Mouse (Mus musculus) liver, embryonic 12.5 days (tissue): Measurements from ENCODE around the gene Spp2. TPM values are rescaled to one million over a fixed set of nuclear protein-coding genes. Genes with fewer than 3 reads are reported as not detected.
A peak's percentile ranks its signal among the peaks of the same experiment; 100 is the strongest.

Experiments used
- ATAC-seq: fragments of 200-750 bp; cut with Nextera tagmentation; 2 replicates; pipeline ENCODE4 v1.8.0; 2017; ENCODE audit warnings: moderate number of reproducible peaks, mild to moderate bottlenecking, moderate library complexity
- H3K27ac ChIP-seq: fragments of 300-500 bp; sonication (generic); 2 replicates; pipeline ENCODE4 v1.5.1; 2016; ENCODE audit warnings: mild to moderate bottlenecking
- H3K27me3 ChIP-seq: fragments of 300-500 bp; sonication (generic); replicated peaks from 2 replicates; pipeline ENCODE4 v1.6.1; 2016; ENCODE audit warnings: mild to moderate bottlenecking, moderate library complexity
- H3K36me3 ChIP-seq: fragments of 300-500 bp; sonication (generic); 2 replicates; pipeline ENCODE4 v1.6.1; 2016; ENCODE audit warnings: mild to moderate bottlenecking, moderate library complexity
- H3K4me1 ChIP-seq: fragments of 300-500 bp; sonication (generic); 2 replicates; pipeline ENCODE4 v1.6.1; 2016
- H3K4me2 ChIP-seq: fragments of 300-500 bp; sonication (generic); 2 replicates; pipeline ENCODE4 v1.6.1; 2016; ENCODE audit warnings: mild to moderate bottlenecking, moderate library complexity
- H3K4me3 ChIP-seq: fragments of 300-500 bp; sonication (generic); 2 replicates; pipeline ENCODE4 v1.5.1; 2016; ENCODE audit warnings: mild to moderate bottlenecking, moderate library complexity
- H3K9ac ChIP-seq: fragments of 300-500 bp; sonication (generic); 2 replicates; pipeline ENCODE4 v1.6.1; 2016; ENCODE audit warnings: mild to moderate bottlenecking, moderate library complexity
- H3K9me3 ChIP-seq: fragments of 300-500 bp; sonication (generic); replicated peaks from 2 replicates; pipeline ENCODE4 v1.6.1; 2016; ENCODE audit warnings: mild to moderate bottlenecking, moderate library complexity
- WGBS: fragments of 180-500 bp; shearing (Covaris S2); methylation state at CpG from one replicate; pipeline ENCODE4 v1.1.7; 2016; ENCODE audit not compliant: insufficient replicate concordance; 5-methylcytosine and 5-hydroxymethylcytosine counted together
- polyA plus RNA-seq: library from polyadenylated mRNA; unstranded; fragments of >200 nt; fragmentation: Nextera tagmentation; extraction: Ambion mirVana; gene quantifications from 2 replicates; pipeline ENCODE4 v1.2.1, GENCODE M21; 2016

Gene Spp2
- polyA plus RNA-seq: 105 and 113 TPM in 2 replicates

DNA sequence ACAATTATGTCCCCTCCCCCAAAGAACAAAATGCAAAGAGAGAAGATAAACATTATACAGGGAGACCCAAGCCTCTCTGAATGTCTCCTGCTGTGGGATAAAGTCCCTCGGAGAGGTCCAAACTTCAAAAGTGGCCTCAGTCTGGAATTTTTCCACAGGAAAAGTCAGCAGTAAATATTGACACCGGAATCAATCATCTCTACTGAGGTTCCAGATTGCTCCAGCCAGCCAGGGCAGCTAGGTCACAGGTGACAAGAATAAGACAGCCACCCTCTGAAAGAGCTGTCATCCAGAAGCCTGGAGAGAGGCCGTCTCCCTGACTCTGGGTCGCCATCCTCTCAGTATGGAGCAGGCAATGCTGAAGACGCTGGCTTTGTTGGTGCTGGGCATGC, at the start of gene Spp2:
TSS of gene Spp2 (plus strand) at position 155 of the 392 bp plus-strand sequence.
- no peaks in the 10 kb centered on the region for H3K36me3 ChIP-seq
- peak within 1 kb of the TSS; percentile 57 for H3K27ac ChIP-seq
- ATAC-seq: peak; percentile 59
- no peak within 1 kb of the TSS for H3K9ac ChIP-seq
- H3K4me2 ChIP-seq: peak within 1 kb of the TSS; percentile 15
- H3K27me3 ChIP-seq: no peaks in the 10 kb centered on the region
- H3K4me3 ChIP-seq: peak within 1 kb of the TSS; percentile 9; the same call in 1 of the 2 replicates
- WGBS: 51% methylated on average over 5 of the region's 5 CpGs
- H3K4me1 ChIP-seq: no peaks in the 10 kb centered on the region
- H3K9me3 ChIP-seq: no peaks in the 10 kb centered on the region

DNA sequence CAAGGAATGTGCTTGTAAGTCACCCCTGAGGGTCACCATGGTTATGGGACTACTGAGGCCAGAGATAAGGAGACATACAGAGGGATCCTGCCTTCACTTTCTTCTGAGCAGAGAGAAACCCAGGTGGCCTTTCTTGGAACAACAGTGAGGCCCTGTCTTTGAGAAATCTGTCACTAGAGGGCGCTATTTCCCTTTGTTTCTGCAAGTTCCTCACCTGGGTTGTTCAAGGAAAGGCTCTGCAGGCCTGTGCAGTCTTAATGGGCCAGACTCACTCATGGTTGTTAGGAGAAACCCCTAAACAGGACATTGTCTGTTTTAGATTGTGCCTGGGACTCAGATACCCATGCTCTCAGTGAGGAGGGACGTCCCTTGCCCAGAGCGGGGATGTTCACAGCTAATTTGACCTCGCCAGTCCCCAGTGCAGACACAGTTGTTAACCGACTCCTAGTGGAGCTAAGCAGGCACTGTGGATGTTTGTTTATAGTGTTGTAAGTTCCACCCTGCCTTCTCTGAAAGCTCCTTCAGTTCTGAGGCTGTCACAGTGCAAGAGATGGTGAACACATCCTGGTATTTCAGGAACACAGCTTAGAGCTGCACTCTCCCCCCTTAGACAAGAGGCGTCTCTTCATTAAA, 49.2 kb upstream of the Spp2 start:
- Histone ChIP-seq H3K27me3 (no peaks in the 10 kb centered on the region), H3K4me3 (no peak overlapping the region), H3K4me1 (no peaks in the 10 kb centered on the region), H3K9ac (no peak overlapping the region), H3K4me2 (no peak overlapping the region), H3K9me3 (no peaks in the 10 kb centered on the region), H3K36me3 (no peaks in the 10 kb centered on the region), H3K27ac (no peak overlapping the region)
- ATAC-seq: peak; percentile 35
- WGBS: 61% methylated on average over 6 of the region's 6 CpGs

DNA sequence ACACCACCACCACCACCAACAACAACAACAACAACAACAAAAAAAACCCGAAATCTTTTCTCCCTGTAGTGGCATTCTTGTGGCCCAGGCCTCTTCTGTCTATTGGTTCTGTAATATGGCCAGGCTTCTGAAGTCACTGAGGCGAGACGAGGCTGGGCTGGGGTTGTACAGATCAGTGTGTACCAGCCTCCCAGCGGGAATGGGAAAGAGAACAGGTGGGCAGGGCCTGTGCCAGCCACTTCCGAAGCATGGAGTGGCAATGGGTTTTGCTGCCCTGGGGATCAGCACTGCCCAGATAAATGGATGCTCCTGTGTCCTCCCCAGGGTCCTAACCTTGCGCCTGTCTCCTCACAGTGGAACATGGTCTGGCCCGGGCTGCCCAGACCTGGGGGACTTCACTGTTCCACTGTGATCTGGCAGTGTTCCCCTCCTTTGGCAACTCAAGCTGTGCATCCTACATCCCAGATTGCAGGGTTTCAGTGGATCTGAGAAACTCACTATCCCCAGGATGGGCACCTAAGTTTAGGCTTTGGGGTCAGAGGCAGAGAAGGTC, 48.6 kb upstream of the Spp2 start:
- ATAC-seq: no peak
- Histone ChIP-seq H3K27me3 (no peaks in the 10 kb centered on the region), H3K27ac (no peak overlapping the region), H3K4me1 (no peaks in the 10 kb centered on the region), H3K4me2 (no peak overlapping the region), H3K9ac (no peak overlapping the region), H3K36me3 (no peaks in the 10 kb centered on the region), H3K9me3 (no peaks in the 10 kb centered on the region), H3K4me3 (no peak overlapping the region)
- 77% methylated on average over 7 of the region's 7 CpGs for WGBS

DNA sequence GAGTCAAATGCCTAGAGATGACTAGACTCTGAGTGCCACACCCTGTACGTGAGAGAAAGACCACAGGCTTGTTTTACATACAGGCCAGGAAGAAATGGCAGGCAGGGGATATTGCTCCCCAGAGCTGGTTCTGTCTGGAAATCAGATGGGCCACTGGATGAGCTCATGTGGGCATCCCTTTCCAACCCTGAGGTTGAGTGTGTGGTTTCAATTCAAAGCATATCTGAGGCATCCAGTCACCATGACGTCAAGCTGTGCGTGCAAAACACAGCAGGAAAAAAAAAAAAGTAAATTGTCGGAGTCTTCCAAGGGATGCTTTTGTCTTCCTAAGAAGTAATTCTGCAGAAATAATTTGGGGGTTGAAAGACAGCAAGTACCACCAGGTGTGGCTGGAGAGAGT, 45.7 kb upstream of the Spp2 start:
- Histone ChIP-seq H3K27ac (no peak overlapping the region), H3K9ac (no peak overlapping the region), H3K4me1 (no peaks in the 10 kb centered on the region), H3K36me3 (no peaks in the 10 kb centered on the region), H3K4me3 (no peak overlapping the region), H3K4me2 (no peak overlapping the region), H3K9me3 (no peaks in the 10 kb centered on the region), H3K27me3 (no peaks in the 10 kb centered on the region)
- ATAC-seq: no peak
- WGBS: 76% methylated on average over 4 of the region's 4 CpGs

DNA sequence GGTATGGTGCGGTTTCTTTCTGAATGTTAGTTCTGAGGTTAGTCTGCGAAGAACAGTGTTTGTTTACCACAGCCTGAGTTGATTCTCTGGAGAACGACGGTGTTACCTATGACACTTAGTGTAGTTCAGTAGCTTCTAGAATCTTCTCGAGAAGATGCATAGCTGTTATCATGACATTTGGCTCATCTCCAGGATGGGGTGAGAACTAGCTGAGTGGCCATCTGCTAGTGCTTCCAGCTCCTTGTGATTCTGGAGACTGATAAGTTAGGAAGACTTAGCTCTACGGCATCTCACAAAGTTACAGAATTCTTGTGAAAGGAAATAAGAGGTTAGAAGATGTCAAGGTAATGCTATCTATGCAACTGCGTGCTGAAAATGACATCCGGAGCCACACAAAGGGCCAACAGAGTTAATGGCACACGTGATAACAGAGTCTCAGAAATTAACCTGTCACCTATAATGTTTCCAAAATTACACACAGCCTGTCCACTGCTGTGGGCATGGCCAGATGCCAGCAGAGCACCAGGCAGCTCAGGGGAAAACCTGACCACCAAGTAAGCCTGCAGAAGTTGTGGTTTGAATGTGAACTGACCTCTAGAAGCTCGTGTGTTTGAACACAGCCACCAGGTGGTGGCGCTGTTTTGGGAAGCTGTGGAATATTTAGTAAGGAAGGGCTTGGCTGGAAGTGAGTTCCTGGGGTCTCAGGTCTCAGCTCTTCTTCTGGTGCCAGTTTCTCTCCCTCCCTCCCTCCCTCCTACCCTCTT, 39.7 kb upstream of the Spp2 start:
- no peaks in the 10 kb centered on the region for H3K4me1 ChIP-seq
- H3K36me3 ChIP-seq: no peaks in the 10 kb centered on the region
- H3K9me3 ChIP-seq: 0 out of 2 replicates have a peak, but pooled peaks cover 3% of the 10 kb centered on the region
- no peak overlapping the region for H3K4me2 ChIP-seq
- H3K9ac ChIP-seq: no peak overlapping the region
- no peak overlapping the region for H3K27ac ChIP-seq
- whole genome bisulfite sequencing: 65% methylated on average over 11 of the region's 11 CpGs
- ATAC-seq: no peak
- no peak overlapping the region for H3K4me3 ChIP-seq
- no peaks in the 10 kb centered on the region for H3K27me3 ChIP-seq

DNA sequence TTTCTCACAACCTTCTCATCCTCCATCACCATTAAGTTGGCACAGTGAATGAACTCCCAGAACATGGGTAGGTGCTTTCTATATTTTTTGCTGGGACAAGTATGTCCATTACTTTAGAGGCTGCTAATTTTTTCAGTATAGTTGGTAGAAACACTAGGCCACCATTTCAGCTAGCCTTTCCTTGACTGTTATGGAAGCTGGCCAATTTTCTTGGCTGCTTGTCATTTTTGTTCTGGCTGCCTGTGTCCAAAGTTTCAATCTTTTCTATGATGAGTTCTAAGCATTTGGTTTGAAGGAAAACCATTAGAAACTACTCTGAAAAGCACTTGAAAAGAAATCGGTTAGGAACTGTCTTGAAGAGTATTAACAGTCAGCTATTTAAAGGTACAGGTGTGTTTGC, 28.3 kb upstream of the Spp2 start:
- H3K4me1 ChIP-seq: no peaks in the 10 kb centered on the region
- H3K27ac ChIP-seq: no peak overlapping the region
- H3K27me3 ChIP-seq: no peaks in the 10 kb centered on the region
- no peaks in the 10 kb centered on the region for H3K36me3 ChIP-seq
- H3K9ac ChIP-seq: no peak overlapping the region
- no peaks in the 10 kb centered on the region for H3K9me3 ChIP-seq
- H3K4me3 ChIP-seq: no peak overlapping the region
- H3K4me2 ChIP-seq: no peak overlapping the region
- 66% methylated on average over 1 of the region's 1 CpGs for WGBS
- ATAC-seq: no peak

DNA sequence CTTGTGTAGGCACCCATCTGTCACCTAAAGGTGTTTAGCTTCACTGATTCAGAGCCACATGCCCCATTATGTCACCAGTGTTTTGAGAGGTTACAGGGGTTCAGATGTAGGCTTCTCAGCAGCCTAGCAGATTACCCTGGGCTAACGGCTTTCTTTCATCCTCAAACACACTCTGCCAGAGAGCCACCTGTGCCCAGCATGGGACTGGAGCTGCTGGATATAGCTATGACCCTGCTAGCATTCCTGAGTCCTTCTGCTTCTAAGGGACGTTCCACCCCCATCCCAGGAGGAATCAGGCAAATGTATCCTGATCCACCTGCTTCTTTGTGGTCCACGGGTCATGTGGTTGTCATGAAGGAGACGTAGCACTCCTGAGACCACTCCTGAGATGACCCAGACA, 15.1 kb upstream of the Spp2 start:
- no peak overlapping the region for H3K27ac ChIP-seq
- H3K4me2 ChIP-seq: no peak overlapping the region
- H3K27me3 ChIP-seq: 0 out of 2 replicates have a peak, but pooled peaks cover 4% of the 10 kb centered on the region
- no peak for ATAC-seq
- H3K4me1 ChIP-seq: no peaks in the 10 kb centered on the region
- 38% methylated on average over 4 of the region's 4 CpGs for WGBS
- H3K9me3 ChIP-seq: no peaks in the 10 kb centered on the region
- H3K36me3 ChIP-seq: no peaks in the 10 kb centered on the region
- H3K4me3 ChIP-seq: no peak overlapping the region
- no peak overlapping the region for H3K9ac ChIP-seq

DNA sequence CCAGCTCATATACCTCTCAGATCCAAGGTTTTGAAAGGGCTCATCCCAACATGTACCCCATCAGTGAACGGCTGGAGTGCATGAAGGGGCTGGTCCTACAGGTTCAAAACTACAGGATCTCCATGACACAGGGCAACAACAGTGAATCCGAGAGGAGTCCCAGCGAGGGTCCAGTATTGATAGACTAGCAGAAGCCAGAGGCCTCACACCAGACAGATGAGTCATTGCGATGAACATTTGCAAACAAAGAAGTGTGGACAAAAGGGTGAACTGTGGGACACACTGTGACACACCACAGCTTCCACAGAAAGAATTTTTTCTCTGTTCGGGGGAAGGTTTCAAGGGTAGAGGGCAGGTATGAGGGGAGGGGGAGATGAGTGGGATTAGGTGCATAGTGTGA, 13.4 kb upstream of the Spp2 start:
- no peak overlapping the region for H3K4me2 ChIP-seq
- 63% methylated on average over 5 of the region's 5 CpGs for whole genome bisulfite sequencing
- H3K36me3 ChIP-seq: no peaks in the 10 kb centered on the region
- H3K9ac ChIP-seq: no peak overlapping the region
- no peaks in the 10 kb centered on the region for H3K9me3 ChIP-seq
- H3K27me3 ChIP-seq: 0 out of 2 replicates have a peak, but pooled peaks cover 4% of the 10 kb centered on the region
- H3K4me3 ChIP-seq: no peak overlapping the region
- H3K4me1 ChIP-seq: no peaks in the 10 kb centered on the region
- ATAC-seq: no peak
- H3K27ac ChIP-seq: no peak overlapping the region

DNA sequence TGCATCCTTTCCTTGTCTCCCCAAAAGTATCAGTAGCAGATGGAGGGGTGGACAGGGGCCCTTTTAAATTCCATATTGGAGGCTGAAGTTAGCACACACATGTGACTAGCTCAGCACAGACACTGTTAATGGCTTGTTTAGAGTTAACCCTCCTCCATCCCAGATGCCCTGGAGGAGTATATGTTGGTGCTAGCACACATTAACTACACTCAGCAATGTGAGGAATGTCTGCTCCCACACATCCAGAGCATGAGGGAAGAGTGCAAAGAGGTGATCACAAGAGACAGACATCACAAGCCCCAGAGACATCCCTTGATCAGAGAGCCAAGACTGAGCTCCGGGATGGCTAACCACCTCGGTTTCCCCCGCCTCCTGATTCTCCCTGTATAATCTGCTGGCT, 3.4 kb upstream of the Spp2 start:
- no peak for ATAC-seq
- no peaks in the 10 kb centered on the region for H3K9me3 ChIP-seq
- no peaks in the 10 kb centered on the region for H3K36me3 ChIP-seq
- H3K9ac ChIP-seq: no peak overlapping the region
- no peak overlapping the region for H3K4me2 ChIP-seq
- H3K27me3 ChIP-seq: no peaks in the 10 kb centered on the region
- H3K4me3 ChIP-seq: no peak overlapping the region
- no peak overlapping the region for H3K27ac ChIP-seq
- H3K4me1 ChIP-seq: no peaks in the 10 kb centered on the region
- WGBS: 71% methylated on average over 3 of the region's 3 CpGs

DNA sequence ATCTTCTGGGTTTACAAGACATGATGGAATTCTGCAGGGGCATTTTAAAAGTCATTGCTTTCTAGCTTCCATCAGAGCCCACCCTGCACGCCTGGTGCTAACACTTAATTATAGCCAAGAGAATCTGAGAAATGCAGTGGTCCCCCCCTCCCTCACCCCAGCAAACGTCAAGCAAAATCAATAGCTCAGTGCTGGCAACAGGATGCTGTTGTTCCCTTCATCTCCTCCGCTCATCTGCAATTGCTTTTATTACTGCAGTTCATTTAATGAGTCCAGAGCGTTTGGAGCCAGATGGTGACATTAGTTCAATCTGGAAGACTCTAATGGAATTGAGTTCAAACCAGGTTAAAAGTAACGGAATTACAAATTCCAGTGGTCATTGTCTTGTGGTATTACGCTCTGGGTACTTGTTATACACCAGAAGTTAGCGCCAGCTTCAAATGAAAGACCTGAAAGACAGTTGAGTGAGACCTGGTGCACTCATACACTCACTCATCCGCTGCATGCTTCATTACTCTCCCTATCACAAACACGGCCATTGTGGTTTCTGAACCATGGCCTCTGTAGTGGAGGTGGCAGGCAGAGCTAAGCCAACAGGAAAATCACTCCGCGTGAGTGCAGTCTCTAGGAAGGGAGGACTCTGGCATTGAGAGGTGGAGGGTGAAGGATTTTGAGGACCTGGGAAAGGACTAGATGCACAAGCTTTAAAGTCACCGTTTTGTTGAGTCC, 519 bp upstream of the Spp2 start:
- no peak for ATAC-seq
- no peaks in the 10 kb centered on the region for H3K36me3 ChIP-seq
- H3K4me3 ChIP-seq: no peak overlapping the region
- peak overlapping the region; percentile 57 for H3K27ac ChIP-seq
- no peaks in the 10 kb centered on the region for H3K27me3 ChIP-seq
- no peaks in the 10 kb centered on the region for H3K4me1 ChIP-seq
- H3K9me3 ChIP-seq: no peaks in the 10 kb centered on the region
- no peak overlapping the region for H3K9ac ChIP-seq
- 57% methylated on average over 12 of the region's 12 CpGs for WGBS
- no peak overlapping the region for H3K4me2 ChIP-seq

DNA sequence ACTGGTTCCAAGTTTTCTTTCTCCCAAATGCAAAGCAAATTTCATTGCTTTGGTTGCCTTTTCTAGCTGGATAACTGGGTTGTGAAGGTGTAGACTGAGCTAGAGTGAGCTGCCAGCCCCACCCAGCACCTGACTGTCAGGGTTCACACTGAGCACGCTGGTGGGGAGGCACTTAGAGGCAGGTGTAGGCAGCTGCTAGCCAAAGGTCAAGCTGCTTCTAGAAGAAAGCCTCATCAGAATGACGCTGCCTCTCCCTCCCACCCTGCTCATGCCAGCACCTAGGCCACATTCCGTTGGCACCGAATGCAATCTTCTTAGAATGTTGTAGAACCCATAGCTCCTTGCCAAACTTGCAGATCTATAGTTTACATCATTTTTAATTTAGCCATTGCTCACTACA, 1.6 kb downstream of the Spp2 start:
- no peaks in the 10 kb centered on the region for H3K4me1 ChIP-seq
- H3K36me3 ChIP-seq: no peaks in the 10 kb centered on the region
- no peak for ATAC-seq
- WGBS: 63% methylated on average over 4 of the region's 4 CpGs
- no peaks in the 10 kb centered on the region for H3K27me3 ChIP-seq
- no peak overlapping the region for H3K27ac ChIP-seq
- H3K4me2 ChIP-seq: peak overlapping the region; percentile 15; the same call in 1 of the 2 replicates
- no peaks in the 10 kb centered on the region for H3K9me3 ChIP-seq
- no peak overlapping the region for H3K4me3 ChIP-seq
- H3K9ac ChIP-seq: no peak overlapping the region

DNA sequence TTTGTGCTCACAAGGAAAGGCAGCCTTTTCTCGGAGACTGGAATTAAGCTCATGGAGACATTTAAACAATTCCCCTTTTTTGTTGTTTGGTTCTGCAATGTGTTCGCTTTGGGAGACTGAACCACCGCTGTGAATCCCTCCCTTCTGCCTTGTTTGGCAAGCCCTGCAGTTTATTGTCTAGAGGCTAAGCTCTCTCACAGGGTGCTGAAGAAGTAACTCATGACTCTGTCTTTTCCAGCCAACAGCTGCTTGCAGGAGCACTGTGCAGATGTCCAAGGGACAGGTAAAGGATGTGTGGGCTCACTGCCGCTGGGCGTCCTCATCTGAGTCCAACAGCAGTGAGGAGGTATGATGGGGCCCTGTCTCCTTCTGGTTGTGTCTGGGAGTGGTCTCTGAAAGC, 5.3 kb downstream of the Spp2 start:
- 72% methylated on average over 5 of the region's 5 CpGs for WGBS
- Histone ChIP-seq H3K4me2 (no peak overlapping the region), H3K9me3 (no peaks in the 10 kb centered on the region), H3K36me3 (no peaks in the 10 kb centered on the region), H3K4me3 (no peak overlapping the region), H3K9ac (no peak overlapping the region), H3K27me3 (no peaks in the 10 kb centered on the region), H3K4me1 (no peaks in the 10 kb centered on the region), H3K27ac (no peak overlapping the region)
- no peak for ATAC-seq
